Mouse (Mus musculus) liver, embryonic 14.5 days (tissue): ENCODE measurements at regions not wholly inside any gene's neighbourhood (a gene's known extent, or its start where the extent isn't known, plus 50 kb on each side); places are given as distances from the start of the nearest gene placed in this dataset.

Experiments
- ATAC-seq: fragments of 200-750 bp; cut with Nextera tagmentation; 2 replicates; pipeline ENCODE4 v1.8.0; 2017; ENCODE audit warnings: moderate number of reproducible peaks, mild to moderate bottlenecking, moderate library complexity; ENCODE audit not compliant: insufficient read depth
- DNase-seq, 3 experiments: peaks; one replicate each; pipeline ENCODE4 v3.0.0-alpha.2; 2012 to 2013; ENCODE audit warnings: low read depth in 3 of 3, low spot score in 3 of 3
- H3K27ac ChIP-seq: fragments of 300-500 bp; sonication (generic); 2 replicates; pipeline ENCODE4 v1.5.1; 2014; ENCODE audit warnings: moderate library complexity, mild to moderate bottlenecking, control low read depth, inconsistent platforms
- H3K27me3 ChIP-seq: fragments of 300-500 bp; sonication (generic); 2 replicates; pipeline ENCODE4 v1.6.1; 2014; ENCODE audit warnings: mild to moderate bottlenecking, low read length, moderate library complexity; ENCODE audit not compliant: control insufficient read depth, insufficient read depth
- H3K36me3 ChIP-seq: fragments of 300-500 bp; sonication (generic); replicated peaks from 2 replicates; pipeline ENCODE4 v1.6.1; 2014; ENCODE audit warnings: low read depth; ENCODE audit not compliant: control insufficient read depth, insufficient read depth
- H3K4me1 ChIP-seq, 2 experiments: fragments of 200-500 bp in 1 of 2; fragments of 300-500 bp in 1 of 2; sonication (generic) in 1 of 2; replicated peaks; 2 replicates each; pipeline ENCODE4 v1.6.1; 2012 to 2014; ENCODE audit warnings: antibody characterized with exemption in 1 of 2, inconsistent platforms in 1 of 2, low read length in 1 of 2; ENCODE audit not compliant: control insufficient read depth in 2 of 2, insufficient read depth in 2 of 2
- H3K4me2 ChIP-seq: fragments of 300-500 bp; sonication (generic); 2 replicates; pipeline ENCODE4 v1.6.1; 2014; ENCODE audit warnings: low read depth, mild to moderate bottlenecking, control low read depth, moderate library complexity
- H3K4me3 ChIP-seq, 2 experiments: fragments of 200-500 bp in 1 of 2; fragments of 300-500 bp in 1 of 2; sonication (generic) in 1 of 2; 2 replicates each; pipeline ENCODE4 v1.5.1; 2012 to 2014; ENCODE audit warnings: low read depth in 2 of 2, low read length in 2 of 2, mild to moderate bottlenecking in 2 of 2, control low read depth in 1 of 2, inconsistent platforms in 1 of 2, moderate library complexity in 1 of 2; ENCODE audit not compliant: insufficient read depth in 1 of 2
- H3K9ac ChIP-seq: fragments of 300-500 bp; sonication (generic); replicated peaks from 2 replicates; pipeline ENCODE4 v1.6.1; 2014; ENCODE audit warnings: mild to moderate bottlenecking, control low read depth, moderate library complexity
- H3K9me3 ChIP-seq: fragments of 300-500 bp; sonication (generic); 2 replicates; pipeline ENCODE4 v1.6.1; 2016; ENCODE audit warnings: low read length, mixed read lengths; ENCODE audit not compliant: control insufficient read depth
- CTCF ChIP-seq: IDR thresholded peaks from 2 replicates; pipeline ENCODE4 v1.5.1; 2016; ENCODE audit warnings: antibody characterized with exemption, low read depth, control low read depth
- EP300 ChIP-seq: IDR thresholded peaks from 2 replicates; pipeline ENCODE4 v1.6.1; 2016; ENCODE audit warnings: antibody characterized with exemption, low read depth
- WGBS: fragments of 180-500 bp; shearing (Covaris S2); extraction: QIAGEN DNeasy Blood & Tissue Kit; methylation state at CpG from one replicate; pipeline ENCODE4 v1.1.7; 2014; ENCODE audit not compliant: insufficient replicate concordance; 5-methylcytosine and 5-hydroxymethylcytosine counted together

DNA sequence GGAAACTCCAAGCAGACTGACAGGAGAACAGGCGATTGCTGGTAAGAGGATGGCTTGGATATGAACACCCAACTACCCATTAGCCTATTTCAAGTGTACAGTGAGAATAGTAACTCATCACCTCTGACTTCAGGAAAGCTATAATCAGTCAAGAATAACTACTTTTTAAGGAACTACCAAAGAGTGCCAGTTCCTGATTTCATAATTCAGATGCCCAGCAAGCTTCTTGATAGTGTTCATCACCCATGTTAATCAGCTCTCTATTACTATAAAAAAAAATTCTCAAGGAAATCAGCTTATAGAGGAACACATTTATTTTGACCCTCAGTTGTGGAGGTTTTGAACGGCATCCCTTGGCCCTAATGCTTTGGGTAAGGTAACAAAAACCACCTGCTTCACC lies 332.7 kb downstream of the Mllt3 start:
- ATAC-seq (no peak), DNase-seq (no peak)
- no peaks in the 10 kb centered on the region for H3K4me1 ChIP-seq
- H3K27ac ChIP-seq = no peak overlapping the region
- H3K9me3 ChIP-seq = no peaks in the 10 kb centered on the region
- TF ChIP-seq EP300 = no peak
- no peak for TF ChIP-seq CTCF
- H3K4me3 ChIP-seq = no peak overlapping the region
- WGBS = 44% methylated on average over 2 of the region's 2 CpGs
- H3K27me3 ChIP-seq = no peaks in the 10 kb centered on the region
- no peaks in the 10 kb centered on the region for H3K36me3 ChIP-seq
- no peak overlapping the region for H3K9ac ChIP-seq
- no peak overlapping the region for H3K4me2 ChIP-seq

DNA sequence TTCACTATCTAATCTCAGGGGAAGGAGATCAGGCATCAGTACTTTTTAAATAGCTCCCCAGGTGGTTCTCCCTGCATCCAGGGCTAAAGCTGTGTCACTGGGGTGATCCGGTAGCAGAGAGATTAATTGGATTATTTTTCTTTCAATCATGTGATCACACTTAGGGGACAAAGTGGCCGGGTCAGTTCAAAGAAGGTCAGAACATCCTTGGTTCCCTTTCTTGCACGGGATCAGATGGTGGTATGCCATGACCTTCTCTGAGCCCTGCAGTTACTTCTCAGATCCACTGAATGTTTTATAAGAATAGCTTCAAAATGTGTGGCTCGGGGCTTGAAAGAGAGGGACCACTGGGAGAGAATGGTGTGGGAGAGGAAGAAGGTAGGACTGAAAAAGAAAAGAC lies 333.6 kb downstream of the Mllt3 start:
- H3K4me2 ChIP-seq = no peak overlapping the region
- H3K27me3 ChIP-seq = no peaks in the 10 kb centered on the region
- H3K4me3 ChIP-seq = no peak overlapping the region
- H3K9ac ChIP-seq = no peak overlapping the region
- no peak overlapping the region for H3K27ac ChIP-seq
- WGBS = 53% methylated on average over 4 of the region's 4 CpGs
- H3K9me3 ChIP-seq = no peaks in the 10 kb centered on the region
- TF ChIP-seq EP300 = no peak
- no peak for TF ChIP-seq CTCF
- DNase-seq = no peak
- H3K4me1 ChIP-seq = no peaks in the 10 kb centered on the region
- H3K36me3 ChIP-seq = no peaks in the 10 kb centered on the region
- ATAC-seq = no peak

DNA sequence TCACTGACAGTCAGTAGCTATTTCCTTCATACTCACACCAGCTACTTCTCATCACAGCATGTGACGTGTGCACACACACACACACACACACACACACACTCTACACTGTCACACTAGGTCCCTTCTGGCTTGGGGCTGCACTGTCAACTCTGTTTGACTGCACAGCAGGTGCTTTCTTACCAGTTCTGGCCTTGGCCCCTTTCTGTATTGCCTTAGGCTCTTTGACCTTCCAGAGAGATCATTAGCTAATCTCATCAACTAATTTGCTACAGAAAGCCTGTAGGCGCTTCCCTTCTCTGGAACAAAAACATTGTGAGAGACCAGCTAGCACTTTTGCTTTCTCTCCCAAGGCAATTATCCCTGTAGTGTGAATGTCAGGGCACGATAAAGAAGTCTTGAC lies 334.4 kb downstream of the Mllt3 start:
- Histone ChIP-seq H3K27me3 (no peaks in the 10 kb centered on the region), H3K4me1 (no peaks in the 10 kb centered on the region), H3K4me3 (no peak overlapping the region), H3K9ac (no peak overlapping the region), H3K36me3 (no peaks in the 10 kb centered on the region), H3K4me2 (no peak overlapping the region), H3K27ac (no peak overlapping the region), H3K9me3 (no peaks in the 10 kb centered on the region)
- ATAC-seq = no peak
- WGBS = 44% methylated on average over 3 of the region's 3 CpGs
- TF ChIP-seq EP300 (no peak), CTCF (no peak)
- no peak for DNase-seq

DNA sequence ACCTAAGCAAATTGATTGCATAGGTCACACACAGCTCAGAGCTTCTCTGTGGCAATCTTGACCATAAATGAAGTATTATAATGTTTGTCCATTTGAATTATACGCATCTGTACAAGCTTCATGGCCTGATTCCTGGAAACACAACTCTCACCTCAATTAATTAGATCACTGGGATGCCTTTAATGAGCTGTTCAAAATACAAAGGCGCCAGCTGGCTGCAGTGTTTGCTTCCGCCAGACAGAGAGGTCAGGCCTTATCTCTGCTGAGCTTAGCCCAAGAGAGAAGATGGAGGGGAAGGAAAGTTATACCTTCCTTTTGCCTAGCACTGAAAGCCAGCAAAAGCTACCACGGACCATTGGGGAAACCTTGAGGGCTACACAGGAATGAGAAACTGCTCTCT lies 336.2 kb downstream of the Mllt3 start:
- TF ChIP-seq CTCF (no peak), EP300 (no peak)
- WGBS = 54% methylated on average over 4 of the region's 4 CpGs
- ATAC-seq (no peak), DNase-seq (no peak)
- Histone ChIP-seq H3K36me3 (no peaks in the 10 kb centered on the region), H3K4me3 (no peak overlapping the region), H3K4me2 (no peak overlapping the region), H3K27me3 (no peaks in the 10 kb centered on the region), H3K9me3 (no peaks in the 10 kb centered on the region), H3K4me1 (no peaks in the 10 kb centered on the region), H3K9ac (no peak overlapping the region), H3K27ac (no peak overlapping the region)

DNA sequence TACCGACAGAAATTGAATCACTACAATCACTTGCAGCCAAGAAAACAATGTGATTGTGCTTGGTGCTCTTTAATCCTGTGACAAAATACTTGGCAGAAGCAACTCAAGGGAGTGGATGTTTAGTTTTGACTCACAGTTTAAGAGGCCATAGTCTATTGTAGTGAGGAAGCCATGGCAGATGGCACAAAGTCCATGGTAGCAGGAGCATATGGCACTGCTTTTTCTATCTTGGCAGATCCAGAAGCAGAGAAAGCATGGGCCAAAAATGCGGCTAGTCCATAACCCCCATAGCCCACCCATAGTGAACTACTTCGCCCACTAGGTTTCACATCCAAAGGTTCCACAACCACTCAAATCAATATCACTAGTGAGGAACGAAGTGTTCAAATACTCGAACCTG lies 337.4 kb downstream of the Mllt3 start:
- H3K9me3 ChIP-seq = no peaks in the 10 kb centered on the region
- no peak overlapping the region for H3K4me3 ChIP-seq
- TF ChIP-seq EP300 (no peak), CTCF (no peak)
- ATAC-seq = no peak
- DNase-seq = no peak
- no peaks in the 10 kb centered on the region for H3K4me1 ChIP-seq
- no peak overlapping the region for H3K4me2 ChIP-seq
- H3K36me3 ChIP-seq = no peaks in the 10 kb centered on the region
- H3K27ac ChIP-seq = no peak overlapping the region
- 68% methylated on average over 5 of the region's 5 CpGs for WGBS
- H3K27me3 ChIP-seq = no peaks in the 10 kb centered on the region
- no peak overlapping the region for H3K9ac ChIP-seq
